Mouse (Mus musculus) CD4-positive naive resting alpha-beta T cell, adult 57 days (primary cell): ENCODE data around the gene Raph1. TPM values are rescaled to one million over a fixed set of nuclear protein-coding genes. Genes with fewer than 3 reads are reported as not detected.

Source experiments
- total RNA-seq: library from RNA; stranded (reverse); gene quantifications from one replicate; pipeline ENCODE4 v1.2.4, GENCODE M21; 2023

Raph1 gene
- 5.3 TPM for total RNA-seq

DNA sequence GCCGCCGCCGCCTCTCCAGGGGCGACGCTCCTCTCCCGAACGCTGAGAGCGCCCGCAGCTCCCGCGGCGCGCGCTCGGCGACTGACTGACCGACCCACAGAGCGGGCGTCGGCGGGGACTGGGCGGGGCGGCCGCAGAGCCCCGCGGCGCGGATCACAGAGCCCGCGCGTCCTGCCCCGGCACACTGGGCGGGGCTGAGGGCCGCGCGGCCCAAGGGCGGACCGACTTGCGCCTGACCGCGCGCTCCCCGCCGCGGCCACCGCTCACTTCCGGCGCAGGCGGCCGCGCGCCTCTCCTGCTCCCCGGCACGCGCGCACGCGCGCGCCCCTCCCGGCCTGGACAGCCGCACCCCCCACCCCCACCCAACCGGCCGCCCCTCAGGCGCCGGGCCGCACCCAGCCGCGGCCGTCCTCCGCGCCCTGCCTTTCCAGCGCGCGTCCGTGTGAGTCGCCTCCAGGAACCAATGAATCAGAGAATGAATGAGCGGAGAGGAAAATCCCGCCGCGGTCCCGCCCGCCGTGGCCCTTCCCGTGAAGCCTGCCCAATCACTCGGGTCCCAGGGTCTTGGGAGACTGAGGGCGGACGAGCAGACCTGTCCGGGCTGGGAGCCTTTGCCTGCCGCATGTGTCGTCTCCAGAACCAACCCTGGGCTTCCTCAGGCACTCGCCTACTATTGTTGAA lies at the start of gene Raph1:
Raph1 (minus strand) TSS at position 474 of the 681 bp plus-strand sequence.

Other genes starting within 250 kb of the Raph1 start
- gene Cyp20a1, start 223.8 kb downstream of the Raph1 start, total RNA-seq = 7.3 TPM
- 11.0 TPM for gene Abi2, start 157.5 kb downstream of the Raph1 start, total RNA-seq
- 524 TPM for gene Cd28, start 149.7 kb upstream of the Raph1 start, total RNA-seq